23 mouse cellular contexts compared by ENCODE assay signal in the genomic region with DNA sequence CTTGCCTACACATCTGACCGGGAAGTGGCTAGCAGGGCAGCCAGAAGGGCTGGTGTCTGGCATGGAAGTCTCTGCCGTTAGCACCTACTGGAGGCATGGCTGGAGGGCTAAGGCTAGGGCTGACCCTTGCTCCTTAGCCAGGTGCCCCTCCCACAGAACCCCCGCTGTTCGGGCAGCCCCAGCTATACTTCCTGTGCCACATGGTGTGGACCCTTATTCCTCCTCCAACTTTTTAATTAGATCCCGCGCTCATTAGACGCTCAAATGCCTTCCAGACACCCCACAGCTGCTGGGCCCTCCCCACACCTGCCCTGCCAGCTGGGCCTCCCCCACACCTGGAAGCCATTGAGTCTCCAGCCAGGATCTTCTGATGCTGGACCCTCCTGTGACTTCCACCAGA.
DNase-seq lines count a peak whose midpoint lies in the region; ATAC-seq and TF ChIP-seq lines count a peak whose summit lies in the region.
"Had no signal": no experiment of that assay in that cellular context is flagged by ENCODE, and none has a peak within 500 bp of the region (broad histone marks: within the 10 kb centered on the region; RNA-seq: fewer than 3 reads in every experiment).

No protein-coding gene starts in this region.

- DNase-seq in heart, adult 2 months: no peak
- no peak for DNase-seq in heart, adult 8-10 months (ENCODE audit: low spot score)
- DNase-seq in midbrain, embryonic 10.5 days (ENCODE audit: low spot score): no peak
- peak; percentile 74 for DNase-seq in forelimb bud, embryonic 11.5 days (ENCODE audit: low read depth, low spot score)
- no peak for DNase-seq in adrenal gland, adult 8-10 months
- DNase-seq: B cell, adult 2 months; cerebellum, adult 11-12 months; cerebellum, postnatal 25 days; embryo, embryonic 11 days; forebrain, postnatal 0 days; kidney, adult 18-20 months; kidney, postnatal 14 days; liver, postnatal 0 days; right cerebral cortex, postnatal 14 days had no signal

- H3K79me2 ChIP-seq in heart, adult 2 months (replicated peaks; ENCODE audit: control insufficient read depth, insufficient read depth, low read length): no peaks in the 10 kb centered on the region

- peak overlapping the region; percentile 47 for H3K27ac ChIP-seq in heart, adult 2 months
- H3K27ac ChIP-seq in midbrain, embryonic 10.5 days (replicated peaks): peak overlapping the region; percentile 28; the same call in 1 of the 2 replicates
- no peak overlapping the region for H3K27ac ChIP-seq in midbrain, embryonic 13.5 days
- H3K27ac ChIP-seq: hindbrain, embryonic 13.5 days; macrophage; midbrain, embryonic 12.5 days; stomach, postnatal 0 days had no signal

- TF ChIP-seq CTCF in heart, adult 2 months (IDR thresholded peaks at IDR 0.05): no peak

- H3K27me3 ChIP-seq in heart, adult 2 months (ENCODE audit: control insufficient read depth, insufficient read depth, low read length): no peaks in the 10 kb centered on the region
- H3K27me3 ChIP-seq in midbrain, embryonic 10.5 days (ENCODE audit: low read depth, poor library complexity, severe bottlenecking): peaks cover 14% of the 10 kb centered on the region; the same call in 1 of the 2 replicates
- no peaks in the 10 kb centered on the region for H3K27me3 ChIP-seq in midbrain, embryonic 13.5 days
- H3K27me3 ChIP-seq: Patski had no signal

- no peak for TF ChIP-seq EP300 in heart, adult 2 months (IDR thresholded peaks at IDR 0.05; ENCODE audit: insufficient read depth, low read depth, low read length)

- ATAC-seq in midbrain, embryonic 13.5 days: no peak
- ATAC-seq in megakaryocyte-erythroid progenitor cell, adult 5-6 weeks (replicated peaks; ENCODE audit: low FRiP score, low TSS enrichment, poor library complexity, severe bottlenecking): no peak
- ATAC-seq: liver, postnatal 0 days; Patski had no signal

- intact Hi-C loops in heart, adult 2 months (cut with DNase I): loop anchor here (5.0 kb wide), 1 partner anchor 72 kb away; no protein-coding TSS in a partner anchor

- no peak overlapping the region for H3K4me3 ChIP-seq in heart, adult 2 months
- H3K4me3 ChIP-seq in midbrain, embryonic 10.5 days: no peak overlapping the region
- H3K4me3 ChIP-seq in midbrain, embryonic 13.5 days (replicated peaks): no peak overlapping the region
- H3K4me3 ChIP-seq: hindbrain, embryonic 13.5 days; midbrain, embryonic 12.5 days had no signal

- H3K4me1 ChIP-seq in heart, adult 2 months (ENCODE audit: control insufficient read depth, insufficient read depth, low read length): peaks cover 13% of the 10 kb centered on the region; the same call in 1 of the 2 replicates
- peaks cover 38% of the 10 kb centered on the region for H3K4me1 ChIP-seq in midbrain, embryonic 10.5 days
- H3K4me1 ChIP-seq in midbrain, embryonic 13.5 days (replicated peaks): peaks cover 22% of the 10 kb centered on the region; the same call in 1 of the 2 replicates

- H3K9ac ChIP-seq in heart, adult 2 months (ENCODE audit: low read depth, low read length): no peak overlapping the region; the same call in 1 of the 2 replicates
- no peak overlapping the region for H3K9ac ChIP-seq in midbrain, embryonic 13.5 days (replicated peaks)
- H3K9ac ChIP-seq: forebrain, postnatal 0 days; hindbrain, embryonic 13.5 days; liver, postnatal 0 days; midbrain, embryonic 12.5 days had no signal

- H3K36me3 ChIP-seq in heart, adult 2 months (ENCODE audit: control insufficient read depth, insufficient read depth, low read length): no peaks in the 10 kb centered on the region
- H3K36me3 ChIP-seq in midbrain, embryonic 10.5 days: no peaks in the 10 kb centered on the region
- no peaks in the 10 kb centered on the region for H3K36me3 ChIP-seq in midbrain, embryonic 13.5 days
- H3K36me3 ChIP-seq: G1E; hindbrain, embryonic 13.5 days; midbrain, embryonic 12.5 days had no signal

- no peak overlapping the region for H3K4me2 ChIP-seq in midbrain, embryonic 13.5 days (replicated peaks)
- H3K4me2 ChIP-seq: hindbrain, embryonic 13.5 days; liver, embryonic 11.5 days; midbrain, embryonic 12.5 days had no signal

- 75% methylated on average over 7 of the region's 7 CpGs for WGBS in heart, adult 2 months
- WGBS in midbrain, embryonic 10.5 days: 61% methylated on average over 7 of the region's 7 CpGs
- WGBS in midbrain, embryonic 13.5 days: 81% methylated on average over 7 of the region's 7 CpGs

- H3K9me3 ChIP-seq in midbrain, embryonic 10.5 days (replicated peaks): no peaks in the 10 kb centered on the region
- H3K9me3 ChIP-seq in midbrain, embryonic 13.5 days: no peaks in the 10 kb centered on the region
- H3K9me3 ChIP-seq: G1E; hindbrain, embryonic 13.5 days; midbrain, embryonic 12.5 days had no signal

- no peak for TF ChIP-seq POLR2A in heart, adult 2 months (IDR thresholded peaks at IDR 0.05; ENCODE audit: insufficient read depth, low read depth, low read length)
